Mouse (Mus musculus): ENCODE measurements around the gene Tex14.
"Not testable (repeated sequence)": the region's sequence is repeated elsewhere in the genome, so short reads cannot be mapped to it uniquely, and the experiment has no call there.

Tex14 gene

GRCm38 (mm10) chr11:87472058-87472457, 67.2 kb downstream of the Tex14 start:
- not testable (repeated sequence) for DNase-seq

DNA sequence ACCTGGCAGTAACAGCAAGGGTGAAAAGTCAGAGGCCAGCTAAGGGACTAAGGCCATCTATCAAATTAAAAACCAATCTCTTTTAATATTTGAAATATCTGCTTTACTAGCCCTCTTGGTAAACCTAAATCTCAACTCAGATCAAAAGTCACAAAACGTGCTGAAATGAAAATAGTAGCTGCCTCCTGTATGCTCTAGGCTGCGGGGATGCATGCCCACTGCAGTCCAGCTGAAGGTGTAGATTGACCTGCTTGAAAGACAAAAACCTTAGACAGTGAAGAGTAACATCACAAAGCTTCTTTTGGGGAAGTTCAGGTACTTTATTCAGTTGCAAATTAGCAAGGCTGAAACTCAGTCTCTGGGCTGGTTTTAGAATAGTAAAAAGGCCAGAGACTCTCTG, 74.3 kb downstream of the Tex14 start:
- DNase-seq = not testable (repeated sequence)

DNA sequence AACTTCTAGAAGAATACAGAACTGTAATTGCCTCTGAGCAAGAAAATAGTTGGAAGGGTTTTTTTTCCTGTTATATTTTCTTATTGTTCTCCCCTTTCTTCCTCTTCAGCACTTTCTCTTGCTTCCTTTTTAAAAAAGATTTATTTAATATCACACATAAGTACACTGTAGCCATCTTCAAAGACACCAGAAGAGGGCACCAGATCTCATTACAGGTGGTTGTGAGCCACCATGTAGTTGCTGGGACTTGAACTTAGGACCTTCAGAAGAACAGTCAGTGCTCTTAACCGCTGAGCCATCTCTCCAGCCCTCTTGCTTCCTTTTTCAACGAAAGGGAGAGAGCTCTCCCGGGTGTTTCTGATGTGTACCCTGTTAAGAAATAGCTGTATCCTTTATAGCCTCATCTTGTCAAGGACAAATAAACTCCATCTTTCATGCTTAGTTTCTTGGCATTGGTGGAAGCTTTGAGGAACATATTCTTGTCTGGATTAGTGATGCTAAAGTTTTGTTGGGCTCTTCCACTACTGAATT, 79.0 kb downstream of the Tex14 start:
- no peak for DNase-seq

GRCm38 (mm10) chr11:87488948-87489347, 84.1 kb downstream of the Tex14 start:
- DNase-seq = no peak

DNA sequence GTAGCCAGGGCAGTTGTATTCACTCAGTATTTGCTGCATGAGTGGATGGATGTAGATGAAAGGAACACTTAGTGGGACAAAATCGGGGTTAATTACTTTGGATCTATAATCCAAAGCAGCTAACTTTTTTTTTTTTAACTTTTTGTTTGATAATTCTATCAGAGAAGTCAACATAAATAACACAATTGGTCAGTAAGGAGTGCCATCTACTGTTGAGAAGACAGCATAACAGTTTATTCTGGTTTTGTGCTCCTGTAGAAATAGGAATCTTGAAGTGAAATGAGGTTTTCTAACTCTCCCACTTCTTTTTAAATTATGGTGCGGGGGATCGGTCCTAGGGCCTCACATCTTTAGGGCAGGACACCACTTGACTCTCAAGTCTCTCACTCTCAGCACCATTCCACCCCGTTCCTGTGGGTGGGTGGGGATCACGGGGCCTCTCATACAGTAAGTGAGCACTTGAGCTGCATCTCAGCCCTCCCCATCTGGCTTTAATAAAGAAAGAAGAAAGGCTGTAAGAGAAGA, 99.9 kb downstream of the Tex14 start:
- DNase-seq = no peak

GRCm38 (mm10) chr11:87506502-87506901, 101.6 kb downstream of the Tex14 start:
- no peak for DNase-seq

DNA sequence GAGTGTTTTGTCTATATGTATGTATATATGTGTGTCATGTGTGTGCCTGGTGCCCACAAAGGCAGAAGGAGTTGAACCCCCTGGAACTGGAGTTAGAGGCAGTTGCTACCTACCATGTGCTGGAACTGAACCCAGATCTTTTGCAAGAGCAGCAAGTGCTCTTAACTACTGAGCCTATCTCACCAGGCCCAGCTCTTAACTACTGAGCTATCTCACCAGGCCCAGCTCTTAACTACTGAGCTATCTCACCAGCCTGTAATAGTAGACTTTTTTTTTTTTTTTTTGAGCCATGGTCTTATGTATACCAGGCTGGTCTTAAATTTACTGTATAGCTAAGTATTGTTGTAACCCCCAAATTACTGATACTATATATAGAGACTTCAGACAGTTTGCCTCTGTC, 102.2 kb downstream of the Tex14 start:
- DNase-seq = no peak

DNA sequence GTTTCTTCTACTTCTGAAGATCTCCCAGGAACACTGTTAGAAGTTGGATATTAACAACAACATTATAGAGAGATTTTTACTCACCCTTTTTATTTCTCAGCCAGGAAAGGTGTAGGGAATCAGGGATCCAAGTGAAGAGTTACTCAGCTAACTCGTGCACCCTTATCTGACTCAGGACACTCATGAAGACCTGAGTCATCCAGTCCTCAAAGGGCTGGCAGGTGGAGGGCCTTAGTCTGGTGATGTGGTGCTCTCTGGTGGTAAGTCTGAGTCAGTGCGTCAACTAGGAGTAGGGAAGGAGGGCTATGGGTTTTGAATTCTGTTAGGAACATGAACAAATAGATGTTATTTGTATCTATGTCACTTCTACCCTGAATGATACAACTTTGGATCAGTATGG, 114.4 kb downstream of the Tex14 start:
- peak; percentile 10 to 15 for DNase-seq

DNA sequence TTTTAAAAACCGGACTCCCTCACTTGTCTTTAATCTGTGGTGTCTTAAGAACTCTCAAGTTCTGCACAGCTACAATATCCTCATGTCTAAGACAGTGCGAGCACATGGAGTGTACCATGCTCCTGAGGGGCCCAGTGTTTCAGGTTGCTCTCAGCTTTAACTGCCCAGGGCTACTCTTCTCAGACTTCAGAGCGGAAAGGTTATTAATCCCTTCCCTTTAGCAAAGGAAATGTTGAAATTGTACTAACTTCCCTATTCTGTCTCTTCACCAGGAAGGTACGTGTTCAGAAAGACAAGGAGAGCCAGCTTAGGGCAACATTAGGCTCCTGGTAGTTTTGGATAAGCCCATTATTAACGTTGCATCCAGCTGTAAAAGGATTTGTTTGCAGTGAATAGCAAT, 118.6 kb downstream of the Tex14 start:
- no peak for DNase-seq

GRCm38 (mm10) chr11:87523967-87524366, 119.1 kb downstream of the Tex14 start:
- DNase-seq = no peak

DNA sequence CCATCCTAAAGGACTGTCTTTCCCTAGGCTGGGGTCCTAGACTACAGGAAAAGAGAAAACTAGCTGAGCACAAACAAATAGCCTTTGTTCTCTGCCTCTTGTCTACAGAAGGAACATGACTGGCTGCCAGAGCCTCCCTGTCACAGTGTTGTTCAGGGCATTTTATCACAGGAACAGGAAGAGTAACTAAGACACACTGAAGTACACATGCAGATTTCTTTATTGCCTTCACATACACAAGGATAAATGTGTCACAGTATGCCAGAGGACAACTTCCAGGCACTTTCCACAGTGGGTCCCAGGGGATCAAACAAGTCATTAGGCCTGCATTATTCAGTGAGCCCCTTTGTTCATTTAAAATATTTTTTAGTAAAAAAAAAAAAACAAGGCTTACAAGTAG, 119.9 kb downstream of the Tex14 start:
- DNase-seq = no peak

DNA sequence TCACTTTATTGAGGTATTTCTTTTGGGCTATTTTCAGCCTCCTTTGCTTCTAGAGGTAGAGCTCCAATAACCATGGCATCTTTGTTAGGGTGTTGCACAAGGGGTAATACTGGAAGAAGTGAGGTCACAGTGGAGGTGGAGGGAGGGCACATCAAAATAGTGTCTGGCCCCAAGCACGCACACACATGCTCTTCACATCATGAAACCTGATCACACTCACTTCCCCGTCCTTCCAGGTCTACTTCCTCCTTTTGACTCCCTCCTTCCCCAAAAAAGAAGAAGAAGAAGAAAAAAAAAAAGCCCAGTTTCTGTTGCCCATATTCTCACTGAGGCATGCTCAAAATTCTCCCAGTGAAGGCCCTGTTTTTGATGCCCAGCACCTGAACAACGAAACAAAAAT, 122.5 kb downstream of the Tex14 start:
- no peak for DNase-seq

GRCm38 (mm10) chr11:87527990-87528389, 123.1 kb downstream of the Tex14 start:
- DNase-seq = no peak

- no peak for DNase-seq
Measured at GRCm38 (mm10) chr11:87531695-87532094, 126.8 kb downstream of the Tex14 start.

- no peak for DNase-seq
Measured at GRCm38 (mm10) chr11:87542285-87542684, 137.4 kb downstream of the Tex14 start.

- DNase-seq = no peak
Measured at GRCm38 (mm10) chr11:87542906-87543305, 138.0 kb downstream of the Tex14 start.

- DNase-seq = no peak
Measured at GRCm38 (mm10) chr11:87553342-87553741, 148.5 kb downstream of the Tex14 start.

DNA sequence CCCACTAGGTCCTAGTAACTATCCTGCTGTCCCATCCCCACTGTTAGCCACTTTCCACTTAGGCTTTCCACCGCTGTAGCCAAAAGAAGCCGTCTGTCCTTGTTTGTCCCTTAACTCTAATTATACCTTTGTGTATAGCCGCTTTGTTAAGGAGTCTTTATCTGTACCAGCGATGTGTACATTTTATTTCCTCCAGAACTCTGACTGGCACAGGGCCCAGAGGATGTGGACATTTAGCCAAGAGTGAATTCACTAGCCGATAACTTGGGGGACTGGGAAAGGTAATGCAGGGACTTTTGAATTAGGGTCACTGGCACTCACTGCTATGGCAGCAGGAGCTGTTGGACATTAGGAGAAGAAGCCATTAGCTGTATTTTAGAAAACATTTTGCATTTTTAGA, 149.5 kb downstream of the Tex14 start:
- DNase-seq = no peak

GRCm38 (mm10) chr11:87555106-87555703, 150.3 kb downstream of the Tex14 start:
- DNase-seq = no peak

DNA sequence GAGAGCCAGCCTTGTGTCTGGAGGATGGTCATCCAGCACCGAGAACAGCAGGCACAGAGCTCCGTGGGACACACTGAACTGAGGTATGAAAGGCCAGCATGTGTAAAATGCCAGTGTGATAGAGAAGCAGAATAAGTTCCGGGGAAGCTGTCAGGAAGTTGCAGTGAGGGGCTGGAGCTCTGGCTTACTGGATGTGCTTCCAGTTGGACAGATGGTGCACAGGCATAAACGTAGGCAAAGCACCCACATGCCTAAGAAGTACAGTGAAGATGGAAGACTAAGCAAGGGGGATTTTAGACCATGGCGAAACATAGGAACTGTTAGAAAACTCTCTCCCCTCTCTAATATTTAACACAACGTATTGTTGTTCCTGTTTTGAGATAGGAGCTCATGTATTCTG, 156.3 kb downstream of the Tex14 start:
- DNase-seq = no peak

DNA sequence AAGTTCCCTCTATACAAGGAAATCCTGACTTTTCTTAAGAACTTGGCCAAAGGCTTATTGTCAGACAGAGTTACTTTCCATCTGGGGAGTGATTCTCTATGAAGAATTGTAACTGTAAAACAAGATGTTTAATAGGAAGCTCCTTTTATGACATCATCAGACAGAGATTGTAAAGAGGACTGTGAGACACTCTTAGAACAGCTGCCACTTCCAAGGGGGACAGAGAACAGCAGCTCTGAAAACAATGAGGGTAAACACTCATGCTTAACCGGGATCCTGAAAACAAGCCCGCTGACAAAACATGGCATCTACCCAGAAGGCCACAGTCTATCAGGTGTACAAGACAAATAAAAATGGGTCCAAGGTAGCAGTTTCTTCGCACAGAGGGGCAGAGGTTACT, 161.6 kb downstream of the Tex14 start, which contains the start of gene Gm11492:
Gm11492 (plus strand) TSS at position 153 of the 400 bp plus-strand sequence.
- no peak for DNase-seq

- no peak for DNase-seq
Measured at GRCm38 (mm10) chr11:87568255-87568953, 163.5 kb downstream of the Tex14 start, which contains the start of gene Sept4. TSS of gene Sept4 (plus strand) at chr11:87568903.

- no peak for DNase-seq
Measured at GRCm38 (mm10) chr11:87570743-87571142, 165.9 kb downstream of the Tex14 start.

GRCm38 (mm10) chr11:87571361-87571950, 166.6 kb downstream of the Tex14 start:
- DNase-seq = no peak

Measured in thymus, adult 18-20 months (tissue).